Mouse (Mus musculus) small intestine, adult 2 months (tissue): ENCODE measurements around the gene Opa3. TPM values are rescaled to one million over a fixed set of nuclear protein-coding genes. Genes with fewer than 3 reads are reported as not detected.

Source experiments
- H3K27ac ChIP-seq: fragments of 200-500 bp; 2 replicates; pipeline ENCODE4 v1.5.1; 2012; ENCODE audit warnings: low read depth, low read length, control low read depth, inconsistent platforms; ENCODE audit not compliant: insufficient read depth
- H3K27me3 ChIP-seq: fragments of 200-500 bp; 2 replicates; pipeline ENCODE4 v1.6.1; 2012; ENCODE audit warnings: mild to moderate bottlenecking, moderate library complexity, low read length, inconsistent platforms; ENCODE audit not compliant: control insufficient read depth, insufficient read depth
- H3K36me3 ChIP-seq: fragments of 200-500 bp; 2 replicates; pipeline ENCODE4 v1.6.1; 2012; ENCODE audit warnings: mild to moderate bottlenecking, low read length, control low read depth, inconsistent platforms; ENCODE audit not compliant: control insufficient read depth, insufficient read depth
- H3K4me1 ChIP-seq: fragments of 200-500 bp; 2 replicates; pipeline ENCODE4 v1.6.1; 2012; ENCODE audit warnings: low read length, inconsistent platforms, mixed read lengths; ENCODE audit not compliant: control insufficient read depth, insufficient read depth, insufficient read length
- H3K4me3 ChIP-seq: fragments of 200-500 bp; 2 replicates; pipeline ENCODE4 v1.5.1; 2012; ENCODE audit warnings: low read depth, mild to moderate bottlenecking, control low read depth, inconsistent platforms, low read length, moderate library complexity
- CTCF ChIP-seq: fragments of 200-500 bp; IDR thresholded peaks from 2 replicates; pipeline ENCODE4 v1.5.1; 2012; ENCODE audit warnings: low read depth, mild to moderate bottlenecking, control low read depth, inconsistent platforms, low read length, moderate library complexity, mixed read lengths; ENCODE audit not compliant: insufficient replicate concordance, insufficient read length; ENCODE audit errors: extremely low read depth
- POLR2A ChIP-seq: fragments of 200-500 bp; IDR thresholded peaks from 2 replicates; pipeline ENCODE4 v1.6.1; 2012; ENCODE audit warnings: low read depth, mild to moderate bottlenecking, control low read depth, inconsistent platforms, low read length, moderate library complexity
- WGBS: fragments of 180-500 bp; shearing (Covaris S2); methylation state at CpG from one replicate; pipeline ENCODE4 v1.1.7; 2018; 5-methylcytosine and 5-hydroxymethylcytosine counted together
- polyA plus RNA-seq: library from polyadenylated mRNA; depleted of rRNA; stranded (reverse); fragments of >200 nt; gene quantifications from 2 replicates; pipeline ENCODE4 v1.2.3, GENCODE M21; 2012

Gene Opa3
- polyA plus RNA-seq, 1 experiment = 34.6 TPM

DNA sequence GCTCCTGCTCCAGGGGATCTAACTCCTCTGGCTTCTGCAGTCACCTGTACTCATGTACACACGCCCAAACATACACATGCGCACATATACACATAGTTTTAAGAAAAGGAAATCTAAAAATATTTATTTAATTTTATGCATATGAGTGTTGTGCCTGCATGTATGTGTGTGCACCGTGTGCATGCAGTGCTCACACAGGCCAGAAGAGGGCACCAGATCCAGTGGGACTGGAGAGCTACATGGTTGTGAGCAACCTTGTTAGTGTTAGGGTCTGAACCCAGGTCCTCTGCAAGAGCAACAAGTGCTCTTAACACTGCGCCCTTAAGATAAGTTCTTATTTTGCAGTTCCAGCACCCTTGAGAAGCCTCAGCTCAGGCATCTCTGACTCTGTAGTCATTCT, 33.5 kb upstream of the Opa3 start:
- Histone ChIP-seq H3K36me3 (peaks cover 5% of the 10 kb centered on the region; the same call in 1 of the 2 replicates), H3K4me1 (no peaks in the 10 kb centered on the region), H3K27me3 (no peaks in the 10 kb centered on the region), H3K4me3 (no peak overlapping the region), H3K27ac (no peak overlapping the region)
- WGBS = 95% methylated on average over 4 of the region's 4 CpGs
- peak; percentile 30; the same call in 1 of the 2 replicates for TF ChIP-seq CTCF
- TF ChIP-seq POLR2A = no peak

- WGBS = 60% methylated on average over 6 of the region's 6 CpGs
- Histone ChIP-seq H3K27me3 (no peaks in the 10 kb centered on the region), H3K27ac (no peak overlapping the region), H3K4me3 (no peak overlapping the region), H3K4me1 (peaks cover under 1% of the 10 kb centered on the region), H3K36me3 (peaks cover 5% of the 10 kb centered on the region; the same call in 1 of the 2 replicates)
- TF ChIP-seq POLR2A (no peak), CTCF (peak; percentile 64; the same call in 1 of the 2 replicates)
Measured at GRCm38 (mm10) chr7:19196676-19197075, 31.5 kb upstream of the Opa3 start.

- peaks cover 7% of the 10 kb centered on the region for H3K4me1 ChIP-seq
- no peaks in the 10 kb centered on the region for H3K27me3 ChIP-seq
- peak; percentile 71; the same call in 1 of the 2 replicates for TF ChIP-seq CTCF
- TF ChIP-seq POLR2A = no peak
- H3K27ac ChIP-seq = no peak overlapping the region
- peaks cover 5% of the 10 kb centered on the region; the same call in 1 of the 2 replicates for H3K36me3 ChIP-seq
- WGBS = 51% methylated on average over 2 of the region's 2 CpGs
- no peak overlapping the region for H3K4me3 ChIP-seq
Measured at GRCm38 (mm10) chr7:19197985-19198384, 30.1 kb upstream of the Opa3 start.

DNA sequence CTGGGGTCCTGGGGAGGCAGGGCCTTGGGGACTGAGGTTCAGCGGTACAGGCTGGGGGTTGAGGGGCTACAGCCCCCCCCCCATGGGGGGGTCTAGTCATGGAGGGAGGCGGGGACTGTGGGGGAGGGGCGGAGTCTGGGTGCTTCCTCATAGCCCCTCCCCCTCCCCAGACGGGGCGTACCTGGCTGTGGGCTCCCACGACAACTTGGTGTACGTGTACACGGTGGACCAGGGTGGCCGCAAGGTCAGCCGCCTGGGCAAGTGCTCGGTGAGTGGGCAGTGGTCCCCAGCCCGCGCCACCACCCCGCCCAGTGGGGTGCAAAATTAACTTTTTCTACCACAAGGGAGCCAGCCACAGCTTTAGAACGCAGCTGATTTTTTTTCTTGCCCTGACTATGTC, 26.5 kb upstream of the Opa3 start:
- Histone ChIP-seq H3K36me3 (no peaks in the 10 kb centered on the region; the same call in 1 of the 2 replicates), H3K4me3 (peak overlapping the region; percentile 15; the same call in 1 of the 2 replicates), H3K27me3 (no peaks in the 10 kb centered on the region), H3K27ac (no peak overlapping the region), H3K4me1 (peaks cover 10% of the 10 kb centered on the region)
- TF ChIP-seq CTCF (no peak), POLR2A (no peak)
- 83% methylated on average over 15 of the region's 15 CpGs for WGBS

GRCm38 (mm10) chr7:19202065-19202850, 25.9 kb upstream of the Opa3 start:
- TF ChIP-seq CTCF (no peak), POLR2A (no peak)
- H3K36me3 ChIP-seq = no peaks in the 10 kb centered on the region; the same call in 1 of the 2 replicates
- H3K4me1 ChIP-seq = peaks cover 10% of the 10 kb centered on the region
- H3K27me3 ChIP-seq = no peaks in the 10 kb centered on the region
- H3K4me3 ChIP-seq = peak overlapping the region; percentile 15
- peak overlapping the region; percentile 60 for H3K27ac ChIP-seq
- 39% methylated on average over 15 of the region's 15 CpGs for WGBS

DNA sequence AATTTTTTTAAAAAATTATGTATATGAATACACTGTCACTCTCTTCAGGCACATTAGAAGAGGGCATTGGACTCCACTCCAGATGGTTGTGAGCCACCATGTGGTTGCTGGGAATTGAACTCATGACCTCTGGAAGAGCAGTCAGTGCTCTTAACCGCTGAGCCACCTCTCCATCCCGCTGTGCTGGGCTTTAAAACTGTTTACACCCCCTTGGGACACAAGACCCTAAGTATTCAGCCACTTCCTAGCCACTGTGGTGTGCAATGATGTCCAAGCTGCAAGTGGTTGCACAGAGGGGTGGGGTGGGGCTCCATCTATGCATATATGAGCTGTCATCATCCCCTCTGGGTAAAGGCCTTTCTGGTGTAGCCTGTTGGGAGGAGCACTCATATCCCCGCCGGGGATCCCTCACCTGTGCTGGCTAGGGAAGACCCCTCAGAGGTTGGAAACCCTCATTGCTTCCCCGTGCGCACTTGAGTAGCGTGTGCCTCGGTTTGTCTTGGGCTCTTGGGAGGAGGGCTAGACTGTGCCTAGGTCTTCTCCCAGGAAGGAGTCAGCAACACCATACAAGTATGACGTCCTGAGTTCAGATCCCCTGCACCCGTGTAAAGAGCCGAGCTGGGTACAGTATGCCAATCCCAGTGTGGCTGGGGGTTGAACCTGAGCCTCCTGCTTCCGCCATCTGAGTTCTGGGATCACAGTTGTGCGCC, 19.8 kb upstream of the Opa3 start:
- Histone ChIP-seq H3K4me1 (peaks cover 14% of the 10 kb centered on the region), H3K27me3 (peaks cover 10% of the 10 kb centered on the region), H3K4me3 (no peak overlapping the region), H3K27ac (no peak overlapping the region), H3K36me3 (no peaks in the 10 kb centered on the region; the same call in 1 of the 2 replicates)
- WGBS = 77% methylated on average over 13 of the region's 13 CpGs
- TF ChIP-seq POLR2A = no peak
- TF ChIP-seq CTCF = no peak
